Mouse (Mus musculus): ENCODE results near the gene Spg7. TPM values are rescaled to one million over a fixed set of nuclear protein-coding genes. Genes with fewer than 3 reads are reported as not detected.
"Not testable (repeated sequence)": the region's sequence is repeated elsewhere in the genome, so short reads cannot be mapped to it uniquely, and the experiment has no call there.

Spg7 gene
- total RNA-seq, 2 experiments from 2014 or later = 60.6 to 71.8 TPM

GRCm38 (mm10) chr8:123039376-123040109 lies 23.2 kb upstream of the Spg7 start:
- DNase-seq = no peak
- intact Hi-C loops (cut with DNase I) = loop anchor here (5.0 kb wide), 2 partner anchors 52 to 132 kb away; no protein-coding TSS in a partner anchor

- intact Hi-C loops (cut with DNase I) = loop anchor here (5.0 kb wide), 1 partner anchor 133 kb away; no protein-coding TSS in a partner anchor
- no peak for DNase-seq
Measured at GRCm38 (mm10) chr8:123040110-123040650, 22.6 kb upstream of the Spg7 start.

GRCm38 (mm10) chr8:123041008-123041773 lies 21.6 kb upstream of the Spg7 start:
- peak; percentile 36 to 61 for DNase-seq
- intact Hi-C loops (cut with DNase I) = loop anchor here (5.0 kb wide), 1 partner anchor 134 kb away; no protein-coding TSS in a partner anchor

DNA sequence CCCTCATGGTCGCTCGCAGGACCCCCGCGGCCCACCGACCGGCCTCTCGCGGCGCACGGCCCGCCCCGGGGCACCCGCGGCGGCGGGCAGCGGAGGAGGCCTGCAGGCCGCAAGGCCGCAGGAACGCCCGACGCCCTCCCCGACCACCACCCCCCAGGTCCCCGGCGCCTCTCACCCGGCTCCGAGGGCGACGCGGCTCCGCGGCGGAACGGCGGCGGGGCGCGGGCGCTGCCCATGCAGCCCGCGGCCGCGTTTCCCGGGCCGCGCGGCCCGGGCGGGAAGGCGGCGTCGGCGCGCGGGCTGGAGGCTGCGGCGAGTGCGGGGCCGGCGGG lies 21.0 kb upstream of the Spg7 start:
- intact Hi-C loops (cut with DNase I) = loop anchor here (5.0 kb wide), 1 partner anchor 134 kb away; no protein-coding TSS in a partner anchor
- DNase-seq = no peak

DNA sequence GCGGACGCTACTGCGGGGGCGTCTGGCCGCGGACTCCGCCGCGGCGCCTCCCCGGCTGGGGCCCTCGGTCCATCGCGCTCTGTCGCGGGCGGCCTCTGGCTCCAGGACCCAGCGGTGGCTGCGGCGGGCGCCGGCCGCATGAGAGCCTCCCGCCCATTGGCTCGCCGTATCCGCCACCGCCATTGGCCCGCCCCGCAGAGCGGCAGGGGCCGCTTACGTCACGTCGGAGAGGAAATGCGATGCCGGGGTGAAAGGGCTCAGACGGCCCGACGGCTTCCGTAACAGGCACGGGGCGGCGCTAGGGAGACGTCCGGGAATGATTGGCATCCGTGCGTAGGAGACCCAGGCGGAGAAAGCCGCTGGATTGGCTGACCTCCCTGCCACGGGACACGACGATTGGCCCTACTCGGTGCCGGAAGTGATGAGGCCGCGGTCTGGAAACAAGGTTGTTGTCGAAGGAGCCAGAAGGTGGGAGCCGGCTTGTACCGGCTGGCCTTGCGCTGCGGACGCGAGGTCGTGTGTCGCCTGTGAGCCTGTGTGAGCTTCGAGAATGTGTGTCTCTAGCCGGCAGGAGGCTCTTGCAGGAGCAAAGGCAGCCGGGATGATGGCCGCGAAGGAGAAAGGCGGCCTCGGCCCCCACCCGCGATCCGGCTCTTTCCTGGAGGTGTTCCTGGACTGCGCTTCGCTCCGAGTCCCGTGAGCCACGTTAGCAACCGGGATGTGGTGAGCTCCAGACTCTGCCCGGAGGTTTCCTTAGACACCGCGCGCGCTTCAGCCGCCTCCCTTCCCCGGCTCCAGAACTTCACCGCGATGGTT lies 20.4 kb upstream of the Spg7 start, which contains the start of gene Ankrd11:
Ankrd11 (minus strand) TSS at position 120 of the 816 bp plus-strand sequence.
- intact Hi-C loops (cut with DNase I) = loop anchor here (5.0 kb wide), 1 partner anchor 135 kb away; no protein-coding TSS in a partner anchor
- peak; percentile 99 for DNase-seq

- DNase-seq = no peak
- intact Hi-C loops (cut with DNase I) = loop anchor here (5.0 kb wide), 1 partner anchor 136 kb away; no protein-coding TSS in a partner anchor
Measured at GRCm38 (mm10) chr8:123042974-123043625, 19.6 kb upstream of the Spg7 start.

GRCm38 (mm10) chr8:123043941-123044340 lies 18.8 kb upstream of the Spg7 start:
- intact Hi-C loops (cut with DNase I) = loop anchor here (5.0 kb wide), 1 partner anchor 137 kb away; no protein-coding TSS in a partner anchor
- no peak for DNase-seq

GRCm38 (mm10) chr8:123044743-123045425 lies 17.9 kb upstream of the Spg7 start:
- not testable (repeated sequence) for DNase-seq
- intact Hi-C loops (cut with DNase I) = loop anchor here (5.0 kb wide), 1 partner anchor 138 kb away; no protein-coding TSS in a partner anchor

GRCm38 (mm10) chr8:123046706-123047105 lies 16.0 kb upstream of the Spg7 start:
- intact Hi-C loops (cut with DNase I) = no loop called here
- DNase-seq = no peak

GRCm38 (mm10) chr8:123047827-123048226 lies 14.9 kb upstream of the Spg7 start:
- intact Hi-C loops (cut with DNase I) = no loop called here
- DNase-seq = no peak

GRCm38 (mm10) chr8:123048402-123048801 lies 14.3 kb upstream of the Spg7 start:
- intact Hi-C loops (cut with DNase I) = no loop called here
- DNase-seq = no peak

GRCm38 (mm10) chr8:123051458-123051857 lies 11.3 kb upstream of the Spg7 start:
- no peak for DNase-seq
- intact Hi-C loops (cut with DNase I) = no loop called here

DNA sequence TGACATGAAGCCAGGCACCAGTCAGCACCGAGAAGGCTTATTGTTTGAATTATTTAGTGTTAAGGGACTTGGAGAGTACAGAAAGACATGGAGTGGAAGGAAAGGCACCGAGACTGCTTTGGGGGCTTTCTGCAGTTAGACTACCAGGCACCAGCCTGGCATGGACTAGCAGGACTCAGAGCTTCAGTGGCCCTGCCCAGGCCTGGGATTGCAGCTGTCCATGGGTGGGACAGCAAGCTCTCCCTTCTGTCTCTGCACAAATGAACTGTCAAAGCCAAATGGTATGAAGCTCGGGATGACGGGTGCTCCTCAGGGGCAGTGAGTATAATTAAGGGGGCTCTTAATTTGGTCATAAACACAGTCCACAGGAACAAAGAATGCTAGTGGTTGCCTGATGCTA lies 1.3 kb downstream of the Spg7 start:
- no peak for DNase-seq
- intact Hi-C loops (cut with DNase I) = loop anchor here (2.0 kb wide), 1 partner anchor 157 kb away; no protein-coding TSS in a partner anchor

- DNase-seq = no peak
- intact Hi-C loops (cut with DNase I) = loop anchor here (2.0 kb wide), 1 partner anchor 158 kb away; no protein-coding TSS in a partner anchor
Measured at GRCm38 (mm10) chr8:123064809-123065213, 2.1 kb downstream of the Spg7 start.

DNA sequence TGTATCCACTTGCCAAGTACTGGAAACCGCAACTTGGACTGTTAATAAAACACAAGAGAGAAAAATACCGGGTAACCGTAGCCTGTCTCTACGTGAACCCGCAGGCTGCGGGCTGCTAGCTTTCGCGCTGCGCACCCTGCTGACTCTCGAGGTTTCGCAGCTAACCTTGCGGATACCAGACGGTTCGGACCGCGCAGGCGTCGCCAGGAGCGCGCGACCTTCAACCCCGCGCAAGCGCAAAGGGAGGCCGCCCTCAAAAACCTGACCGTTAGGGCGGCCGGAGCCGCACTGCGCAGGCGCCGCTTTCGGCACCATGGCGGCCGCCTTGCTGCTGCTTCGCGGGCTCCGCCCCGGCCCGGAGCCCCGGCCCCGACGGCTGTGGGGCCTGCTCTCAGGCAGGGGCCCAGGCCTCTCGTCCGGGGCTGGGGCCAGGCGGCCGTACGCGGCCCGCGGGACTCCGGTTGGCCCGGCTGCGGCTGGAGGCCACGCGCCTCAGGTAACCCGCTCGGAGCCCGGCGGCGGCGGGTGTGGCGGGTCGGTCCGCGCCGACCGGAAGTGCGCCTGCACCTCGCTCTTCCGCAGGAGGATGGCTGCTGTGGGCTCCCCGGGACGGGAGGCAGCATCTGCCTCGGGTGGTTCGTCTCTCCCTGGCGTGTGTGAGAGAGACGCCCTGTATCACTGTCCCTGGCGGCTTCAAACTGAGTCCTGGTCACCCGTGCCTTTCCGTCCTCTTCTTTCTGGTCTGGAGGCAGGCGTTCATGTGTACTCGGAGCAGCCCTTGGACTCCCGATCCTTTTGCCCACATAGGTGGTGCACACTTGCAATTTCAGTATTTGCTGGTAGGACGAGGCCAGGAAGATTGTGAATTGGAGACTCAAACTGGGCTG lies 2.7 kb downstream of the Spg7 start:
- intact Hi-C loops (cut with DNase I) = loop anchor here (2.0 kb wide), 1 partner anchor 159 kb away; no protein-coding TSS in a partner anchor
- DNase-seq = peak; percentile 92 to 94

GRCm38 (mm10) chr8:123066101-123066683 lies 3.5 kb downstream of the Spg7 start:
- no peak for DNase-seq
- intact Hi-C loops (cut with DNase I) = no loop called here

GRCm38 (mm10) chr8:123071176-123071575 lies 8.4 kb downstream of the Spg7 start:
- intact Hi-C loops (cut with DNase I) = loop anchor here (10.0 kb wide), 1 partner anchor 476 kb away; no protein-coding TSS in a partner anchor
- no peak for DNase-seq

All from gastrocnemius, postnatal 36 days (tissue).